Mouse (Mus musculus): ENCODE data around the gene Rpl12.

DNA sequence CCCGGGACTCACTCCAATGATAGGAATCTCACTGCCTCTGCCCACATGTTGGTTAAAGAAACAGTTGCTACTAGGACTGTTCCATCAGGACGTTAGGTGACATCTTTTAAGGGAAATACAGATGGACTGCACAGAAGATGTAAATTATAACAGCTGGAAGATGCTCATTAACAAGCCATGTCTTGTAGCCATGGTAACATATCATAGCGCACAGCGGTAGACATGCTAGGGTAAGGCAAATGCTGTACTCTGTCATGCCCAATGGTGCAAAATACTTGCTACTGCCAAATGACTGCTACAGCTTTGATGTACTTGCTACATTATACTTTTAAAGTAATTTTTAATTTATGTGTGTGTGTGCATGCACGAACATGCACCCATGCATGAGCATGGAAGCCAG, 15.8 kb downstream of the Rpl12 start:
- no peak for TF ChIP-seq EP300 (IDR thresholded peaks at IDR 0.05; ENCODE audit: low read depth)
- no peak for TF ChIP-seq CTCF (IDR thresholded peaks at IDR 0.05; ENCODE audit: low read depth)

All from liver, postnatal 0 days (tissue).